Mouse (Mus musculus): ENCODE measurements around the gene Lcmt2. TPM values are rescaled to one million over a fixed set of nuclear protein-coding genes. Genes with fewer than 3 reads are reported as not detected.
"Not testable (repeated sequence)": the region's sequence is repeated elsewhere in the genome, so short reads cannot be mapped to it uniquely, and the experiment has no call there.

The Lcmt2 gene
- polyA plus RNA-seq, 1 experiment: 5.4 TPM

DNA sequence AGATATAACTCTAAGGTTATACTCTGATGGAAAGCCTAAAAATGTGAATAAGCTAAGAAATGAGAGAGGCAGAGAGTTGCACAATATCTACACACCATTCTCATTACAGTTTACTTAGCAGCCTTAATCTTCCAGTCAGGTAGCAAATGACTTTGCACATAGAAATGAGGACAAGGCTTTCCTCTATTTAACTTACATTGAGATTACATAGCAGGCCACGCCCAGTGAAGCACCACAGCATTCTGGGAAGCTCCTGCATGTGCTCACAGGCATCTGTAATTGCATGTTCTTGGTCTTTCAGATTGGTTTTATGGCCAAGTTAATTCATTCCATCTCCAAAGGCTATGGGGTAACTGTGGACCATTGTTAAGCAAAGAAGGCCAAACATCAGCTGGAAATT is 7.6 kb downstream of the Lcmt2 start:
- H3K4me1 ChIP-seq (ENCODE audit: control insufficient read depth, insufficient read depth, low read length): no peaks in the 10 kb centered on the region
- TF ChIP-seq POLR2A (IDR thresholded peaks at IDR 0.05; ENCODE audit: borderline replicate concordance, control insufficient read depth, low read depth, low read length): no peak
- TF ChIP-seq CTCF (IDR thresholded peaks at IDR 0.05; ENCODE audit: control insufficient read depth, insufficient read depth, low read length): no peak
- no peak overlapping the region for H3K27ac ChIP-seq (ENCODE audit: control insufficient read depth, insufficient read depth, low read depth, low read length, poor library complexity)
- H3K4me3 ChIP-seq (replicated peaks; ENCODE audit: control insufficient read depth, low read depth, low read length): no peak overlapping the region
- WGBS: 63% methylated on average over 1 of the region's 1 CpGs

DNA sequence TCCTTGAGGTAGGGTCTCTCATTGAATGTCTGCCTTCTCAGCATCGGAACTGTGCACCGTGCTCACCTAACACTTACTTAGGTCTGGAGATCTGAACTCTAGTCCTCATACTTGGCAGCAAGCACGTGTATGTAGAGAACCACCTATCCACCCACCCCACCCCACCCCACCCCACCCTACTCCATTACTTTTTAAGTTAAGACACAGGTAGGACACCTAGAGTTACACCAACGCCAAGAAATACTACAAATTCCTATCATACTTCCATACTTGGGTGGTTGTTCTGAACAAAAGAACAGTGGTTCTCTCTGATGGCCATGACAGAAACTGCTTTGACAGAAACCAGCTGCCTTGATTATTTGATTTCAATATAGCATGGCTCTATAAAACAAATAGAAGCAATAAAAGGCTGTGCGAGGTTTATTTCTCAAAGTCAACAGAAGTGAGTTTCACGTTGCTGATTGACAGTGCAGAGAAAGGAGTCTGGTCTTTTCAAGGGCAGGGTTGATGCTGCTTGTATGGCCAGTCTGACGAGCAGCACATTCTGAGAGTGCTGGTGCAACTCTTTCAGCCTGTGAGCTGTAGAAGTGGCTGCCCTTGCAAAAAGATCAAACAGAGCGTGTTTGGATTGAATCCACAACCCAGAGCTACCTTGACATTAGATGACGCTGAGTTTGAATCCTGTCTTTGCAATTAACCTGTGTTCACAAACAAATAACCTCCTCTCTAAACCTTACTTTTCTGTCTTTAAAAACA is 11.4 kb downstream of the Lcmt2 start:
- WGBS: 74% methylated on average over 9 of the region's 9 CpGs

DNA sequence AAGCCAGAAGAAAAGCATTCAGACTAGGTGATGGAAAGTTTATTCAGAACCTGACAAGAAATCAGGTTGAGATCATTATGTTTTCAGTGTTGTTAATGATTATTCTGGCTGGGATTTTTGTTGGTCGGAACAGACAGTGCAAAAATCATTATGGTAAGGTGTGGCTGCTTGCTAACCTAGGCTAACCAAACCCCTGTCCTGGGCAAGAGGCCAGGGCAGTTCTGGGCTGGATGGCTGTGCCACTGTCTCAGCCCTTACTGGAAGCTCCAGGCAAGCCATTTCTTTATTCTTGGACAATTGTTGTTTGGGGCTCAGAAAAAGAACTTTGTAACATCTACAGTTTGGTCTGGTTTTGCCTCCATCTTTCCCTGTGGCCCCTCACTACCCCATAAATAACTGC is 12.9 kb downstream of the Lcmt2 start:
- 84% methylated on average over 1 of the region's 1 CpGs for WGBS
- Histone ChIP-seq H3K27ac (ENCODE audit: control insufficient read depth, insufficient read depth, low read depth, low read length, poor library complexity) (no peak overlapping the region), H3K4me1 (ENCODE audit: control insufficient read depth, insufficient read depth, low read length) (no peaks in the 10 kb centered on the region; the same call in 1 of the 2 replicates), H3K4me3 (replicated peaks; ENCODE audit: control insufficient read depth, low read depth, low read length) (no peak overlapping the region)
- TF ChIP-seq CTCF (IDR thresholded peaks at IDR 0.05; ENCODE audit: control insufficient read depth, insufficient read depth, low read length): no peak

More for the DNA sequence above, 11.4 kb downstream of the Lcmt2 start:
- Histone ChIP-seq H3K4me1 (ENCODE audit: control insufficient read depth, insufficient read depth, low read length) (no peaks in the 10 kb centered on the region; the same call in 1 of the 2 replicates), H3K27ac (ENCODE audit: control insufficient read depth, insufficient read depth, low read depth, low read length, poor library complexity) (no peak overlapping the region), H3K4me3 (replicated peaks; ENCODE audit: control insufficient read depth, low read depth, low read length) (no peak overlapping the region)
- TF ChIP-seq POLR2A (IDR thresholded peaks at IDR 0.05; ENCODE audit: borderline replicate concordance, control insufficient read depth, low read depth, low read length): no peak

DNA sequence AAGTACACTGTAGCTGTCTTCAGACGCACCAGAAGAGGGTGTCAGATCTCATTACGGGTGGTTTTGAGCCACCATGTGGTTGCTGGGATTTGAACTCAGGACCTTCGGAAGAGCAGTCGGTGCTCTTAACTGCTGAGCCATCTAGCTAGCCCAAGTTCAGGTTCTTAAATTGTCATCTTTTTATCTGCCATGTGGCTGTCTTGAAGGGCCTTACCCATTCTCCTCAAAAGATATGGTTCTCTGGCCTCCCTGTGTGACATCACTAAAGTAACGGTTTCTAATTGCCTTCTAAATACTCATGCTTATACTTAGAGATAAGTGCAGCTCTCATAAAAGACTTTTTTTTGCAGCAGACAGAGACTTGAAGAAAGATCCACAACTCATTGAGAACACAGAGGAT is 14.2 kb downstream of the Lcmt2 start:
- not testable (repeated sequence) for H3K27ac ChIP-seq (ENCODE audit: control insufficient read depth, insufficient read depth, low read depth, low read length, poor library complexity); H3K4me3 ChIP-seq (replicated peaks; ENCODE audit: control insufficient read depth, low read depth, low read length); H3K4me1 ChIP-seq (ENCODE audit: control insufficient read depth, insufficient read depth, low read length)
- WGBS: 86% methylated on average over 5 of the region's 5 CpGs

DNA sequence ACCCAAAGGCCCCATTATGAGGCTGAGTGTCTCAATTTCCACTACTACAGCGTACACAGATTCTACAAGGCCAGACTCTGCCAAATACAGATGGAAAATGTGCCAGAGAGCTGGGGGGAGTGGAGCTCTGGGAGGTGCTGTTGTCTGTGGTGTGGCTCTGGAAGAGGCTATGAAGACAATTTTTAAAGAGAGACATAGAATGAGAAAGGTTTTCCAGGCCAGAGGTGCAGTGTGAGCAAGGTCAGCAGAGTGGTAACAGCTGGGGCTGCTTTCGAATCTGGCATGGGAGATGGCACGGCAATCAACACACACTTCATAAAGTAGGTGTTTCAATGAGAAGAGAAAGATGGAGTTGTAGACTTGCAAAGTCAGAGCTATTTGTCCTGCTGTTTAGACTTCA is 21.2 kb downstream of the Lcmt2 start:
- no peaks in the 10 kb centered on the region for H3K4me1 ChIP-seq (ENCODE audit: control insufficient read depth, insufficient read depth, low read length)
- no peak overlapping the region for H3K4me3 ChIP-seq (replicated peaks; ENCODE audit: control insufficient read depth, low read depth, low read length)
- no peak for TF ChIP-seq CTCF (IDR thresholded peaks at IDR 0.05; ENCODE audit: control insufficient read depth, insufficient read depth, low read length)
- no peak for TF ChIP-seq POLR2A (IDR thresholded peaks at IDR 0.05; ENCODE audit: borderline replicate concordance, control insufficient read depth, low read depth, low read length)
- 80% methylated on average over 3 of the region's 3 CpGs for WGBS
- H3K27ac ChIP-seq (ENCODE audit: control insufficient read depth, insufficient read depth, low read depth, low read length, poor library complexity): no peak overlapping the region

DNA sequence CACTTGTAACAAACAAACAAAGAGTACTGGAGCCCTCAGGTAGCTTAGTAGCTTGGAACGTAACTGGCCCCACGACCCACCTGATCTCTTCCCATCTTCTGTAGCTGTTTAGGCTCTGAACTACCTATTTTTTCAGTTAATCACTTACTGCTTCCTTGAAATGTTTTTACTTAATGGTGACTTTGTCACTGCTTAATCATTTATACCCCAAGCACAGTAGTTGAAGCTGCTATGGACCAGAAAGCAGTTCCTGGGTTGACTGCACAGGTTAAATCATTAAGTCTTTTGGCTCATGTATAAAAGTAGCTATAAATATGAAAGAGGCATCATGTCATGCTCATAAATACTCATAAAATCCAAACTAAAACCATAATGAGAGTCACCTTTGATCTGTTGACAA is 25.0 kb downstream of the Lcmt2 start:
- H3K4me3 ChIP-seq (replicated peaks; ENCODE audit: control insufficient read depth, low read depth, low read length): no peak overlapping the region
- no peak overlapping the region for H3K27ac ChIP-seq (ENCODE audit: control insufficient read depth, insufficient read depth, low read depth, low read length, poor library complexity)
- no peaks in the 10 kb centered on the region for H3K4me1 ChIP-seq (ENCODE audit: control insufficient read depth, insufficient read depth, low read length)
- no peak for TF ChIP-seq POLR2A (IDR thresholded peaks at IDR 0.05; ENCODE audit: borderline replicate concordance, control insufficient read depth, low read depth, low read length)
- no peak for TF ChIP-seq CTCF (IDR thresholded peaks at IDR 0.05; ENCODE audit: control insufficient read depth, insufficient read depth, low read length)
- WGBS: 81% methylated on average over 2 of the region's 2 CpGs

DNA sequence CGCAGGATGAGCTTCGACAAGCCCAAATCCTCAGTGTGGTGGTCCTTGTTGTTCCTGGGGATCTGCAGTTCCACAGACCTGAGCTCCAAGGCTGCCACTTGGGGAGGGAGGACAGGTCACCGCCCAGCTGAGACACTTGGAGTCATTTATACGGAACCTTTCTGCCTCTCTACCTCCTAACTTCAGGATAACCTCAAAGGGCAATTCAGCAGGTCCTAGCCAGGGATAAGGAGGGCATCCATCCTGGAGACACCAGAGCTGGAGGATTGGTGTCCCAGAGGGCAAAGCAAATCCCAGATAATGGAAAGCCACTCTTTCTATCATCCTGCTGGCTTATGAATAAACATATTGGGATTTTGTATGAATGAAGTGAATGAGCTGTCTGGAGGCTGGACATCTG is 30.8 kb downstream of the Lcmt2 start, which contains the start of gene Tgm7:
Gene Tgm7 (minus strand): TSS at position 101 of the 400 bp plus-strand sequence.
- TF ChIP-seq CTCF (IDR thresholded peaks at IDR 0.05; ENCODE audit: control insufficient read depth, insufficient read depth, low read length) (no peak), POLR2A (IDR thresholded peaks at IDR 0.05; ENCODE audit: borderline replicate concordance, control insufficient read depth, low read depth, low read length) (no peak)
- Histone ChIP-seq H3K27ac (ENCODE audit: control insufficient read depth, insufficient read depth, low read depth, low read length, poor library complexity) (no peak within 1 kb of the TSS), H3K4me1 (ENCODE audit: control insufficient read depth, insufficient read depth, low read length) (no peaks in the 10 kb centered on the region), H3K4me3 (replicated peaks; ENCODE audit: control insufficient read depth, low read depth, low read length) (no peak within 1 kb of the TSS)
- WGBS: 84% methylated on average over 4 of the region's 4 CpGs

DNA sequence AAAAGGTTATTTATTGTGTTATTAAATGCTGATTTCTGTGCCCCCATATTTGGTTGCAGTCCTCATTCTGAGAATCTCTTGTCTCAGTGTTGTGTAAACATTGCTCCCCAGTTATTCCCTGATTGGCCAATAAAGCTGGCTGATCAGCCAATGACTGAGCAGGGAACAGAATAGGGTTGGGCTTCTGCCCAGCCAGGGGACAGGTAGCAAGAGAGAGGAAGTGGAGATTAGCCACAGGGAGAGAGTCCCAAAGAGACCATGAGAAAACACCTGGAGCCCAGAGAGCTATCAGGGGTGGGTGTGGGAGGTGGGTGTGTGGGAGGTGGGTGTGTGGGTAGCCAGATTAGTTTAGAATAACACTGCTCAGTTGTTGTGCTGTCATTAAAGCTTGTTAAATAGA is 34.5 kb downstream of the Lcmt2 start:
- Histone ChIP-seq H3K4me3 (replicated peaks; ENCODE audit: control insufficient read depth, low read depth, low read length) (no peak overlapping the region), H3K27ac (ENCODE audit: control insufficient read depth, insufficient read depth, low read depth, low read length, poor library complexity) (no peak overlapping the region), H3K4me1 (ENCODE audit: control insufficient read depth, insufficient read depth, low read length) (no peaks in the 10 kb centered on the region)
- TF ChIP-seq CTCF (IDR thresholded peaks at IDR 0.05; ENCODE audit: control insufficient read depth, insufficient read depth, low read length): no peak
- TF ChIP-seq POLR2A (IDR thresholded peaks at IDR 0.05; ENCODE audit: borderline replicate concordance, control insufficient read depth, low read depth, low read length): no peak

DNA sequence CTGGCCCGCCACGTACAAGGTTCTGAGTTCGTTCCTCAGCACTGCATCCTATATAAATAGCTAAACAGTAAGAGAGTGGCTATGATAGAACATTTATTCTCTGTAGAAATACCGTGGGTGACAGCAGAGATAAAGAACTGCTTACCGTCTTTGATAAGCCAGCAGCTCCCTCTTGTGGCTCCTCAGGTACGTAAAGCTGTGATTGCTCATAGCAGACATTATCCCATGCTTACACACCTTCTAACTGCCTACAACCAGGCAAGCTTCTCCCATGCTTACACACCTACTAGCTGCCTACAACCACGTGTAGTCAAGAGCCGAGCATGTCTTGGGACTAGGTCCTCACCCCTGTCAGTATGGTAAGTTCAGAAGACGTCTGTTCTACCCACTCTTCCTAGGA is 38.4 kb downstream of the Lcmt2 start:
- Histone ChIP-seq H3K4me3 (replicated peaks; ENCODE audit: control insufficient read depth, low read depth, low read length) (no peak overlapping the region), H3K27ac (ENCODE audit: control insufficient read depth, insufficient read depth, low read depth, low read length, poor library complexity) (no peak overlapping the region), H3K4me1 (ENCODE audit: control insufficient read depth, insufficient read depth, low read length) (no peaks in the 10 kb centered on the region)
- TF ChIP-seq POLR2A (IDR thresholded peaks at IDR 0.05; ENCODE audit: borderline replicate concordance, control insufficient read depth, low read depth, low read length): no peak
- TF ChIP-seq CTCF (IDR thresholded peaks at IDR 0.05; ENCODE audit: control insufficient read depth, insufficient read depth, low read length): peak; percentile 33; the same call in 1 of the 2 replicates
- 13% methylated on average over 9 of the region's 9 CpGs for WGBS
